7 mouse cellular contexts compared by ENCODE assay signal in the genomic region with DNA sequence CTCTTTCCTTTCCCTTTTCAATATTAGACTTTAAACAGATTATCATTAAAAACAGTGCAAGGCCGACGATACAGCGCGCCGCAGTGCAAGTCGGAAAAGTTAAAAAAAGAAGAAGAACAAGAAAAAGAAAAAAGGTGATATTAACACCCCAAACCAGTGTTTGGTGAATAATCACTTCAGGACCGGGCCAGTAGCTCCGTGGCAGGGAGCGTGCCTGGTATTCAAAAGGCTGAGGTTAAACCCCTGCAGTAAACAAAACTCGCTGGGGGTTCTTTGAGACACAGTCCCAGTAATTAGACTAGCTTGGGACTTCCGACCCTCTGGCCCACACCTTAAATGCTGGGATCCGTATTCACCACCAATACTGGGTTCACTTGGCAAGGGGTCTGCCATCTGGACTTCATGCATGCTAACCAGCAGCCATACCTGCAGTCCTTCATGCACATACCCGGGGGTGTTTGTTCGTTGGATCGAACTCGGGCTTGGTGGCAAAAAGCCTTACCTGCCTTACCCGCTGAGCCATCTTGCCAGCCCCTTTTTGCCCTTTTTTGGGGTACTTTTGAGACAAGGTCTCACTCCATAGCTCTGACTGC. TPM values are rescaled to one million over a fixed set of nuclear protein-coding genes. Genes with fewer than 3 reads are reported as not detected.
DNase-seq lines count a peak whose midpoint lies in the region; ATAC-seq and TF ChIP-seq lines count a peak whose summit lies in the region.

No protein-coding gene starts in this region.

- H3K27me3 ChIP-seq in testis, adult 2 months (ENCODE audit: control insufficient read depth, insufficient read depth, low read length) = no peaks in the 10 kb centered on the region
- H3K27me3 ChIP-seq in forebrain, postnatal 0 days (ENCODE audit: insufficient read depth, low read length) = no peaks in the 10 kb centered on the region
- no peaks in the 10 kb centered on the region for H3K27me3 ChIP-seq in liver, embryonic 13.5 days

- no peak for ATAC-seq in forebrain, postnatal 0 days
- ATAC-seq in liver, embryonic 13.5 days (ENCODE audit: low read depth) = no peak

- H3K36me3 ChIP-seq in testis, adult 2 months (ENCODE audit: control insufficient read depth, insufficient read depth, low read length) = no peaks in the 10 kb centered on the region
- H3K36me3 ChIP-seq in forebrain, postnatal 0 days (ENCODE audit: insufficient read depth) = no peaks in the 10 kb centered on the region
- H3K36me3 ChIP-seq in liver, embryonic 13.5 days = no peaks in the 10 kb centered on the region

- no peak overlapping the region for H3K27ac ChIP-seq in testis, adult 2 months (ENCODE audit: control insufficient read depth, insufficient read depth, low read depth, low read length)
- H3K27ac ChIP-seq in forebrain, postnatal 0 days (ENCODE audit: low read depth, low read length) = no peak overlapping the region
- peak overlapping the region; percentile 93 for H3K27ac ChIP-seq in liver, embryonic 13.5 days

- H3K4me2 ChIP-seq in forebrain, postnatal 0 days (ENCODE audit: low read depth) = peak overlapping the region; percentile 57
- H3K4me2 ChIP-seq in liver, embryonic 13.5 days = peak overlapping the region; percentile 89

- TF ChIP-seq POLR2A in testis, adult 2 months (IDR thresholded peaks at IDR 0.05; ENCODE audit: control insufficient read depth, low read depth, low read length) = no peak

- DNase-seq in testis, postnatal 14 days (ENCODE audit: low spot score) = no peak
- no peak for DNase-seq in forebrain, postnatal 0 days
- no peak for DNase-seq in liver, embryonic 13.5 days
- no peak for DNase-seq in embryo, embryonic 10.5 days (ENCODE audit: low spot score)
- DNase-seq in gastrocnemius, adult 18-20 months (ENCODE audit: low spot score) = no peak
- no peak for DNase-seq in spleen, postnatal 14 days (ENCODE audit: low spot score in 2 of 2)

- H3K4me1 ChIP-seq in testis, adult 2 months (ENCODE audit: control insufficient read depth, insufficient read depth, low read length) = peaks cover 12% of the 10 kb centered on the region
- H3K4me1 ChIP-seq in forebrain, postnatal 0 days (ENCODE audit: insufficient read depth) = peaks cover 8% of the 10 kb centered on the region; the same call in 1 of the 2 replicates
- peaks cover 70% of the 10 kb centered on the region for H3K4me1 ChIP-seq in liver, embryonic 13.5 days (replicated peaks)

- no peaks in the 10 kb centered on the region for H3K9me3 ChIP-seq in forebrain, postnatal 0 days (ENCODE audit: low read length)
- H3K9me3 ChIP-seq in liver, embryonic 13.5 days (replicated peaks) = no peaks in the 10 kb centered on the region

- no peak for TF ChIP-seq CTCF in testis, adult 2 months (IDR thresholded peaks at IDR 0.05; ENCODE audit: control insufficient read depth, insufficient read depth, insufficient replicate concordance, low read depth, low read length)
- no peak for TF ChIP-seq CTCF in forebrain, postnatal 0 days (IDR thresholded peaks at IDR 0.05; ENCODE audit: low read depth)

- peak overlapping the region; percentile 40; the same call in 1 of the 2 replicates for H3K9ac ChIP-seq in forebrain, postnatal 0 days
- peak overlapping the region; percentile 78 for H3K9ac ChIP-seq in liver, embryonic 13.5 days

- 13% methylated on average over 17 of the region's 17 CpGs for WGBS in forebrain, postnatal 0 days
- WGBS in liver, embryonic 13.5 days (ENCODE audit: insufficient replicate concordance) = 26% methylated on average over 17 of the region's 17 CpGs

- peak overlapping the region; percentile 2 for H3K4me3 ChIP-seq in testis, adult 2 months (ENCODE audit: control insufficient read depth, low read depth, low read length)
- peak overlapping the region; percentile 28 for H3K4me3 ChIP-seq in forebrain, postnatal 0 days (ENCODE audit: low read depth, low read length)
- H3K4me3 ChIP-seq in liver, embryonic 13.5 days (replicated peaks) = peak overlapping the region; percentile 55

RNA-seq across cellular contexts. Expression of a gene that starts 37.8 kb away (rescaled TPM):
- 33.4 and 38.3 TPM in 2 replicates for polyA plus RNA-seq in testis, adult 2 months (2012; rRNA removed)
- 15.9 and 17.3 TPM in 2 replicates for total RNA-seq in forebrain, postnatal 0 days (2014; rRNA removed)
- 9.2 and 14.1 TPM in 2 replicates for polyA plus RNA-seq in forebrain, postnatal 0 days (2015; fragmentation: Nextera tagmentation; extraction: Ambion mirVana)
- 4.5 and 5.0 TPM in 2 replicates for polyA plus RNA-seq in liver, embryonic 13.5 days (2015; fragmentation: Nextera tagmentation; extraction: Ambion mirVana)
- total RNA-seq in gastrocnemius, adult 18-20 months (2021) = 1 to 10 TPM in 1 of 2 experiments, under 1 TPM in 1; 0.68 to 1.6 TPM

RNA-seq across cellular contexts. Expression of a gene that starts 50.8 kb away (rescaled TPM):
- polyA plus RNA-seq in testis, adult 2 months (2012; rRNA removed) = 43.5 and 46.5 TPM in 2 replicates
- 556 and 595 TPM in 2 replicates for total RNA-seq in forebrain, postnatal 0 days (2014; rRNA removed)
- 459 and 504 TPM in 2 replicates for polyA plus RNA-seq in forebrain, postnatal 0 days (2015; fragmentation: Nextera tagmentation; extraction: Ambion mirVana)
- 55.2 and 64.0 TPM in 2 replicates for polyA plus RNA-seq in liver, embryonic 13.5 days (2015; fragmentation: Nextera tagmentation; extraction: Ambion mirVana)
- 10 to 100 TPM; 80.1 to 88.4 TPM for total RNA-seq in gastrocnemius, adult 18-20 months (2021)

Comparison
In these comparisons a context has a peak if more than half of its experiments do, and no peak if none do; other contexts are left out.
1. H3K4me3 ChIP-seq: peak in every context shown above with its lines; median percentile 55 in liver, embryonic 13.5 days; 28 in forebrain, postnatal 0 days; 2 in testis, adult 2 months.